Mouse (Mus musculus) T-cell, adult 66 days (primary cell): ENCODE results near the gene Kdm3a. TPM values are rescaled to one million over a fixed set of nuclear protein-coding genes. Genes with fewer than 3 reads are reported as not detected.

Experiments used
- total RNA-seq, 2 experiments: library from RNA; stranded (reverse); gene quantifications; 3 replicates in 1 of 2; 4 replicates in 1 of 2; pipeline ENCODE4 v1.2.4; 2023

Gene Kdm3a
- 100 to 1,000 TPM; 128 to 132 TPM for total RNA-seq

GRCm38 (mm10) chr6:71632829-71633662 lies at the start of gene Kdm3a:
Kdm3a (minus strand) TSS chr6:71632990.

GRCm38 (mm10) chr6:71543686-71544499 lies 88.9 kb downstream of the Kdm3a start, which contains the start of gene Chmp3:
Chmp3 (plus strand) TSS chr6:71543797.

Other genes starting within 250 kb of the Kdm3a start
- 10 to 100 TPM; 74.4 to 80.7 TPM for gene Rmnd5a, start 192.4 kb downstream of the Kdm3a start, total RNA-seq
- 10 to 100 TPM; 40.6 to 44.7 TPM for gene Rnf103, start 139.1 kb downstream of the Kdm3a start, total RNA-seq
- 10 to 100 TPM; 51.9 to 63.6 TPM for gene Chmp3, start 89.2 kb downstream of the Kdm3a start, total RNA-seq
- gene Reep1, start 74.6 kb upstream of the Kdm3a start, total RNA-seq, result under 1 TPM; 0.20 to 0.27 TPM
- 10 to 100 TPM; 25.5 to 31.9 TPM for gene Mrpl35, start 194.0 kb upstream of the Kdm3a start, total RNA-seq
- 100 to 1,000 TPM; 109 to 124 TPM for gene Immt, start 198.3 kb upstream of the Kdm3a start, total RNA-seq